Mouse (Mus musculus) heart, postnatal 0 days (tissue): ENCODE measurements at regions not wholly inside any gene's neighbourhood (a gene's known extent, or its start where the extent isn't known, plus 50 kb on each side); places are given as distances from the start of the nearest gene placed in this dataset.

Experiments
- ATAC-seq: fragments of 200-750 bp; cut with Nextera tagmentation; 2 replicates; pipeline ENCODE4 v1.8.0; 2017; ENCODE audit warnings: low read depth, moderate number of reproducible peaks, moderate library complexity; ENCODE audit not compliant: insufficient read depth
- DNase-seq: peaks from one replicate; pipeline ENCODE4 v3.0.0-alpha.2; 2016; ENCODE audit warnings: low spot score
- H3K27ac ChIP-seq: fragments of 300-500 bp; sonication (generic); 2 replicates; pipeline ENCODE4 v1.5.1; 2014; ENCODE audit warnings: low read depth, mild to moderate bottlenecking
- H3K27me3 ChIP-seq: fragments of 300-500 bp; sonication (generic); 2 replicates; pipeline ENCODE4 v1.6.1; 2014; ENCODE audit warnings: low read length, mixed read lengths; ENCODE audit not compliant: control insufficient read depth, insufficient read depth
- H3K36me3 ChIP-seq: fragments of 300-500 bp; sonication (generic); replicated peaks from 2 replicates; pipeline ENCODE4 v1.6.1; 2014; ENCODE audit warnings: low read length, mixed read lengths; ENCODE audit not compliant: control insufficient read depth, insufficient read depth
- H3K4me1 ChIP-seq: fragments of 300-500 bp; sonication (generic); 2 replicates; pipeline ENCODE4 v1.6.1; 2014; ENCODE audit warnings: antibody characterized with exemption; ENCODE audit not compliant: control insufficient read depth, insufficient read depth
- H3K4me2 ChIP-seq: fragments of 300-500 bp; sonication (generic); 2 replicates; pipeline ENCODE4 v1.6.1; 2014; ENCODE audit warnings: low read depth, mild to moderate bottlenecking, low read length, moderate library complexity
- H3K4me3 ChIP-seq: fragments of 300-500 bp; sonication (generic); 2 replicates; pipeline ENCODE4 v1.5.1; 2014; ENCODE audit warnings: low read depth, low read length
- H3K9ac ChIP-seq: fragments of 300-500 bp; sonication (generic); replicated peaks from 2 replicates; pipeline ENCODE4 v1.6.1; 2014; ENCODE audit warnings: low read depth, low read length, mixed read lengths
- H3K9me3 ChIP-seq: fragments of 300-500 bp; sonication (generic); replicated peaks from 2 replicates; pipeline ENCODE4 v1.6.1; 2016; ENCODE audit warnings: low read length; ENCODE audit not compliant: control insufficient read depth
- CTCF ChIP-seq: IDR thresholded peaks from 2 replicates; pipeline ENCODE4 v1.5.1; 2016; ENCODE audit warnings: antibody characterized with exemption, control low read depth, low read depth
- EP300 ChIP-seq: IDR thresholded peaks from 2 replicates; pipeline ENCODE4 v1.6.1; 2016; ENCODE audit warnings: antibody characterized with exemption, low read depth
- WGBS: fragments of 180-500 bp; shearing (Covaris S2); extraction: QIAGEN DNeasy Blood & Tissue Kit; methylation state at CpG from one replicate; pipeline ENCODE4 v1.1.7; 2014; 5-methylcytosine and 5-hydroxymethylcytosine counted together

DNA sequence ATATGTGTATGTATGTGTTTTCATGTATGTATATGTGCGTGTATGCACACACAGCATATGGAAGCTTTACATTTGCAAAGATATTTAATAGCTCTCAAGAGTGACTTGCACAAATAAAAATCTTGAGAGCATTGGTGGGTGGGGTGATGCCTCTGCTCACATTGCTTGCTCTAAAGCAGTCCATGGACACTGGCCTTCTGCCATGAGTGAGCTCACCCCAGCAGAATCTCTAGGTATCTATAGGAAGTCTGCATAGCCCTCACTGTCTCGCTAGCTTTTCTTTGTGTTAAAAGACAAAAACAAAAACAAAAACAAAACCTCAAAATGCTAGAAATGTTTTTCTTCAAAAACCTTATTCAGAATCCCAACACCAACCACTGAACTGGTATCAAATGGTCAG is 87.8 kb upstream of the Cabcoco1 start:
- H3K9ac ChIP-seq = no peak overlapping the region
- no peak for ATAC-seq
- TF ChIP-seq CTCF (no peak), EP300 (no peak)

DNA sequence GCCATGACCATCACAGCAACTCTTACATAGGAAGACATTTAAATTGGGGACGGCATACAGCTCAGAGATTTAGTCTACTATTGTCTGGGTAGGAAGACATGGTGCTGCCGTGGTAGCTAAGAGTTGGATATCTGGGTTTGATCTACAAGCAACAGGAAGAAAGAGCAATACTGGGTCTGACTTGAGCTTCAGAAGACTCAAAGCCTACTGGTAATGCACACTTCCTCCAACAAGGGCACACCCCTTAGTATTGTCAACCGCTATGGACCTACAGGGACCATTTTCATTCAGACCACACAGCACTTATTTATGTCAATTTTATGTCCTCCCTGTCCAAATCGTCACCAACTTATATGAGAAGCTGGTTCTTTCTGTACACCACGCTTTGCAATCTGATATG is 90.3 kb upstream of the Tmem26 start:
- H3K4me3 ChIP-seq = no peak overlapping the region
- no peaks in the 10 kb centered on the region for H3K9me3 ChIP-seq
- H3K4me1 ChIP-seq = no peaks in the 10 kb centered on the region
- no peak for TF ChIP-seq EP300
- TF ChIP-seq CTCF = no peak
- no peaks in the 10 kb centered on the region for H3K36me3 ChIP-seq
- DNase-seq (no peak), ATAC-seq (no peak)
- WGBS = 73% methylated on average over 5 of the region's 5 CpGs
- H3K27me3 ChIP-seq = no peaks in the 10 kb centered on the region
- H3K4me2 ChIP-seq = no peak overlapping the region
- H3K9ac ChIP-seq = no peak overlapping the region
- H3K27ac ChIP-seq = no peak overlapping the region

More for the DNA sequence above, 87.8 kb upstream of the Cabcoco1 start:
- Histone ChIP-seq H3K4me3 (no peak overlapping the region), H3K9me3 (no peaks in the 10 kb centered on the region), H3K4me2 (no peak overlapping the region), H3K27ac (no peak overlapping the region), H3K27me3 (no peaks in the 10 kb centered on the region), H3K36me3 (no peaks in the 10 kb centered on the region), H3K4me1 (no peaks in the 10 kb centered on the region)
- 66% methylated on average over 2 of the region's 2 CpGs for WGBS
- DNase-seq = no peak

DNA sequence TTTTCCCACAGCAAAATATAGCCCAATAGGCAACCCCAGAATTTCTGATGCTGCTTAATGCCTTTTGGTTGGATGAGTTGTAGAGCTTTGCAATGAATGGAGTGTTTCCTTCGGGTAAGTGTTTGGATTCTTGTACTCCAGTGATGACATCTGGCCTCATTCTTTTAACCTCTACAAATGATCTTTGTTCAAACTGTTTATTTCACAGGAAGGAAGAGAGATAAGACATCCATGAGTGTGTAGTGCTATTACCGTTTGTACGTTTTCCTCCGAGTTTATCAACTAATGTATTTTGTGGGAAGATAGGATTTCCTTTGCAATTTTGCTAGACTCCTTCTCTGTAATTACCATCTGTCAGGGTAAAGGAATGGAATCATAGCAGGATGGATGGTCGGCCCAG is 70.7 kb upstream of the Tmem26 start:
- H3K9me3 ChIP-seq = no peaks in the 10 kb centered on the region
- no peaks in the 10 kb centered on the region for H3K36me3 ChIP-seq
- 39% methylated on average over 5 of the region's 5 CpGs for WGBS
- ATAC-seq (no peak), DNase-seq (no peak)
- no peak overlapping the region for H3K9ac ChIP-seq
- H3K27me3 ChIP-seq = no peaks in the 10 kb centered on the region
- TF ChIP-seq EP300 (no peak), CTCF (no peak)
- H3K27ac ChIP-seq = no peak overlapping the region
- no peak overlapping the region for H3K4me3 ChIP-seq
- H3K4me1 ChIP-seq = no peaks in the 10 kb centered on the region
- H3K4me2 ChIP-seq = no peak overlapping the region

DNA sequence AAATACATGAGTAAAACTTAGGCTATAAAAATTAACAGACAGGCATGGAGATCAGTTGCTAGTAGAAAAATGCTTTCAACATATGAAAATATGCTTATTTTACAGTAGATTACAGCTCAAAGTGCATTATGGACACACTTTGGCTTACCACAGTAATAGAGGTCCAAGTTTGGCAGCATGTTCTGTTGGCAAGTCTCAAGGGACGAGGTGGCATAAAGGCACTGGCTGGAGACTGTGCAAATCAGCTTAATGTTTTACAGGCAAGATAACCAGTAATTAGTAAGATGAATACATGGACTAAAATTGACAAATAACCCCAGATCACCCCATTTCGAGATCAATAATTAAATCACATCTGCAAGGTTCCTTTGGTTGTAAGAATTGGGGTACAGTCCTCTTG is 68.0 kb upstream of the Tmem26 start:
- H3K4me3 ChIP-seq = no peak overlapping the region
- H3K27ac ChIP-seq = no peak overlapping the region
- DNase-seq = no peak
- H3K9ac ChIP-seq = no peak overlapping the region
- no peak for ATAC-seq
- H3K4me2 ChIP-seq = no peak overlapping the region
- no peaks in the 10 kb centered on the region for H3K4me1 ChIP-seq
- no peaks in the 10 kb centered on the region for H3K36me3 ChIP-seq
- 70% methylated on average over 2 of the region's 2 CpGs for WGBS
- H3K9me3 ChIP-seq = 0 out of 2 replicates have a peak, but pooled peaks cover 4% of the 10 kb centered on the region
- no peaks in the 10 kb centered on the region for H3K27me3 ChIP-seq
- TF ChIP-seq EP300 (no peak), CTCF (no peak)

DNA sequence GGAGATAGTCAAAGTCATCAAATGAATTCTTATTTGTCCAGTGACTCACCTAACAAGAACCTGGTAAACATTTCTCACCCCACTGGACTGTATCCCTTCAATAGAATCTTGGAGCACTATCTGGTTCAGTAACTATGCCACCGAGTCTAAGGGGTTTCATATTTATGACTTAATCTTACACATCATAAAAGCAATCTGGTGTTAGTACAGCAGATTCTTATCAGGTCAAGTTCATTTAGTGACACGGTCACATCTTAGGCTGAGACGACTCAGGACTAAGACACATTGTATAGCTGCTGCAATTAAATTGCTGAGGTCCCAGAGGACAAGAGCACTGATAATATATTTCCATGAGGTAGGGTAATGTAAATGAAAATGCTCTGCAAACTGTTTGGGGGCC is 57.4 kb upstream of the Tmem26 start:
- H3K4me1 ChIP-seq = no peaks in the 10 kb centered on the region
- no peak overlapping the region for H3K9ac ChIP-seq
- DNase-seq (no peak), ATAC-seq (no peak)
- H3K9me3 ChIP-seq = no peaks in the 10 kb centered on the region
- H3K4me3 ChIP-seq = no peak overlapping the region
- 81% methylated on average over 3 of the region's 3 CpGs for whole genome bisulfite sequencing
- no peaks in the 10 kb centered on the region for H3K36me3 ChIP-seq
- H3K4me2 ChIP-seq = no peak overlapping the region
- H3K27me3 ChIP-seq = no peaks in the 10 kb centered on the region
- no peak overlapping the region for H3K27ac ChIP-seq
- TF ChIP-seq CTCF = no peak
- TF ChIP-seq EP300 = no peak

DNA sequence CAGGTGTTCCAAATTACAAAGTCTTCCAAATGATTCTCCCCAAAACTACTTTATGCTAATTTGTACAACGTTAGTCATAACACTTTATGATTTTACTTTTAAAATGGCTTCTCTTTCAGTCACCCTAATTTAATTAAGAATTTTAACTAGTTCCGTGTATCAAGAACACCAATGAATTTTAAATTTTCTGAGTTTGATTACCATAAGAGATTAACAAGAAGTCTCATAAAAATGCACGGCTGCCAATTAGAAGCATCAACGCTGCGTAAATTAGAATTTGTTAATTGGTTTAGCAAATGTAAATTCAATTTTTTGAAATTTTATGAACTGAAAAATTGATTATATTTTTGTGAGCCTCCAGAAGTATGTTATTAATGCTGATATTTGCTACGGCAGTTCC is 54.1 kb upstream of the Tmem26 start:
- Histone ChIP-seq H3K4me2 (no peak overlapping the region), H3K27me3 (no peaks in the 10 kb centered on the region), H3K9me3 (no peaks in the 10 kb centered on the region), H3K4me1 (no peaks in the 10 kb centered on the region), H3K9ac (no peak overlapping the region), H3K4me3 (no peak overlapping the region), H3K36me3 (no peaks in the 10 kb centered on the region), H3K27ac (no peak overlapping the region)
- no peak for TF ChIP-seq CTCF
- TF ChIP-seq EP300 = no peak
- WGBS = 90% methylated on average over 6 of the region's 6 CpGs
- ATAC-seq = no peak
- no peak for DNase-seq
